Mouse (Mus musculus) heart, embryonic 11.5 days (tissue): ENCODE measurements around the gene Usp22. TPM values are rescaled to one million over a fixed set of nuclear protein-coding genes. Genes with fewer than 3 reads are reported as not detected.

Experiments used
- ATAC-seq: fragments of 200-750 bp; cut with Nextera tagmentation; replicated peaks from 2 replicates; pipeline ENCODE4 v1.8.0; 2017; ENCODE audit warnings: moderate library complexity; ENCODE audit not compliant: insufficient number of reproducible peaks, low FRiP score, low TSS enrichment
- H3K27ac ChIP-seq: fragments of 300-500 bp; sonication (generic); 2 replicates; pipeline ENCODE4 v1.5.1; 2014; ENCODE audit warnings: mild to moderate bottlenecking, low read depth, low read length
- H3K27me3 ChIP-seq: fragments of 300-500 bp; sonication (generic); 2 replicates; pipeline ENCODE4 v1.6.1; 2014; ENCODE audit warnings: mild to moderate bottlenecking, low read length, mixed read lengths; ENCODE audit not compliant: control insufficient read depth, insufficient read depth
- H3K36me3 ChIP-seq: fragments of 300-500 bp; sonication (generic); 2 replicates; pipeline ENCODE4 v1.6.1; 2014; ENCODE audit warnings: mild to moderate bottlenecking, low read length, moderate library complexity, mixed read lengths; ENCODE audit not compliant: control insufficient read depth, insufficient read depth
- H3K4me1 ChIP-seq: fragments of 300-500 bp; sonication (generic); 2 replicates; pipeline ENCODE4 v1.6.1; 2014; ENCODE audit warnings: low read length; ENCODE audit not compliant: control insufficient read depth, insufficient read depth
- H3K4me2 ChIP-seq: fragments of 300-500 bp; sonication (generic); 2 replicates; pipeline ENCODE4 v1.6.1; 2014; ENCODE audit warnings: mild to moderate bottlenecking, moderate library complexity
- H3K4me3 ChIP-seq: fragments of 300-500 bp; sonication (generic); 2 replicates; pipeline ENCODE4 v1.5.1; 2014; ENCODE audit warnings: low read depth, low read length
- H3K9ac ChIP-seq: fragments of 300-500 bp; sonication (generic); 2 replicates; pipeline ENCODE4 v1.6.1; 2014; ENCODE audit warnings: mild to moderate bottlenecking, low read depth, low read length, moderate library complexity
- H3K9me3 ChIP-seq: fragments of 300-500 bp; sonication (generic); replicated peaks from 2 replicates; pipeline ENCODE4 v1.6.1; 2016; ENCODE audit warnings: low read length; ENCODE audit not compliant: control insufficient read depth
- WGBS: fragments of 180-500 bp; shearing (Covaris S2); extraction: QIAGEN DNeasy Blood & Tissue Kit; methylation state at CpG from one replicate; pipeline ENCODE4 v1.1.7; 2014; ENCODE audit not compliant: insufficient replicate concordance; 5-methylcytosine and 5-hydroxymethylcytosine counted together
- polyA plus RNA-seq: library from polyadenylated mRNA; unstranded; fragments of >200 nt; fragmentation: Nextera tagmentation; extraction: Ambion mirVana; gene quantifications from 2 replicates; pipeline ENCODE4 v1.2.1, GENCODE M21; 2014

The Usp22 gene
- polyA plus RNA-seq, 1 experiment from 2014 or later, result 95.0 TPM

DNA sequence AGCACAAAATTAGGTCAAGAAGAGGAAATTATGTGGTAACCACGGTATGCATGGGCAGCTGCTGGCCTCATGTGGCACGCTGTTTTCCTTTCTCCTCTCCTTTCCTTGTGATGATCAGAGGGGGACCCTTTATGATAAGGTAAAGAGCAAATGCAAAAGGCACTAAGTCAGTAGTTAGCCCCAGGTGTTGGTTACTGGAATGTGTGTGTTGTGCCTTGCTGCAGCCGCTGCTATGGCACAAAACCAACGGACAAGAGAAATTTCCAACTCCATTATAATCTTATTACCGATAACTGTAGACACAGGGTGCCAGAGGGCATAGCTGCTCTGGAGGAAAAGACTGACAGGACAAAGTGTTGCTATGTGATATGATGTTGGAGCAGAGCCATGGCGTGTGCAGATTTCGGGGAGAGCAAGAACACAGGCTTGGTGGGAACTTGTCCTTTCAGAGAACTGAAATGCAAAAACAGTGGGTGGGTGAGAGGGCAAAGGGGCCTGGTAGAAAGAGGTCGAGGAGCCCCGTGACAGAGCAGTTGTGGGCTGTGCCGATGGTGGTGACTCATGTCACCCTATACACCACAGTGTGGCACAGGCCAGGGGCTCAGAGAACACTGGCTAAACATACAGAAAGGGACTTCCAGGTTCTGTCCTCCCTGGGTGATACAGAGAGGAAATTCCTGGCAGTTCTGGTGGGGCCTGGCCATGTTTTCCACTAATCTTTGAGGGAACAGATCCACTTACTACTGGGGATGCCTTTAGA, 32.8 kb upstream of the Usp22 start, which contains the start of gene Aldh3a1:
TSS of gene Aldh3a1 (plus strand) at position 51 of the 760 bp plus-strand sequence.
- H3K4me2 ChIP-seq, result no peak within 1 kb of the TSS
- no peaks in the 10 kb centered on the region for H3K36me3 ChIP-seq
- no peak for ATAC-seq
- H3K27me3 ChIP-seq, result peaks cover 23% of the 10 kb centered on the region
- 65% methylated on average over 10 of the region's 10 CpGs for WGBS
- H3K4me1 ChIP-seq, result no peaks in the 10 kb centered on the region
- H3K9ac ChIP-seq, result no peak within 1 kb of the TSS
- H3K9me3 ChIP-seq, result no peaks in the 10 kb centered on the region
- no peak within 1 kb of the TSS for H3K27ac ChIP-seq
- H3K4me3 ChIP-seq, result no peak within 1 kb of the TSS

GRCm38 (mm10) chr11:61206136-61206535, 31.3 kb upstream of the Usp22 start:
- no peak overlapping the region for H3K4me3 ChIP-seq
- H3K36me3 ChIP-seq, result no peaks in the 10 kb centered on the region
- WGBS, result 95% methylated on average over 3 of the region's 3 CpGs
- no peak overlapping the region for H3K27ac ChIP-seq
- H3K27me3 ChIP-seq, result peaks cover 7% of the 10 kb centered on the region
- H3K4me1 ChIP-seq, result no peaks in the 10 kb centered on the region
- no peak overlapping the region for H3K4me2 ChIP-seq
- H3K9me3 ChIP-seq, result no peaks in the 10 kb centered on the region
- no peak overlapping the region for H3K9ac ChIP-seq
- no peak for ATAC-seq

GRCm38 (mm10) chr11:61205167-61205950, 30.5 kb upstream of the Usp22 start:
- Histone ChIP-seq H3K4me2 (no peak overlapping the region), H3K4me3 (no peak overlapping the region), H3K27ac (no peak overlapping the region), H3K9ac (no peak overlapping the region), H3K27me3 (peaks cover 3% of the 10 kb centered on the region; the same call in 1 of the 2 replicates), H3K4me1 (no peaks in the 10 kb centered on the region), H3K36me3 (no peaks in the 10 kb centered on the region), H3K9me3 (no peaks in the 10 kb centered on the region)
- ATAC-seq, result no peak
- 90% methylated on average over 9 of the region's 10 CpGs for WGBS

GRCm38 (mm10) chr11:61202810-61203209, 28.0 kb upstream of the Usp22 start:
- H3K4me3 ChIP-seq, result no peak overlapping the region
- H3K4me2 ChIP-seq, result no peak overlapping the region
- H3K4me1 ChIP-seq, result no peaks in the 10 kb centered on the region
- 72% methylated on average over 2 of the region's 2 CpGs for WGBS
- ATAC-seq, result no peak
- H3K9ac ChIP-seq, result no peak overlapping the region
- no peaks in the 10 kb centered on the region for H3K9me3 ChIP-seq
- H3K36me3 ChIP-seq, result no peaks in the 10 kb centered on the region
- no peaks in the 10 kb centered on the region; the same call in 1 of the 2 replicates for H3K27me3 ChIP-seq
- H3K27ac ChIP-seq, result no peak overlapping the region

DNA sequence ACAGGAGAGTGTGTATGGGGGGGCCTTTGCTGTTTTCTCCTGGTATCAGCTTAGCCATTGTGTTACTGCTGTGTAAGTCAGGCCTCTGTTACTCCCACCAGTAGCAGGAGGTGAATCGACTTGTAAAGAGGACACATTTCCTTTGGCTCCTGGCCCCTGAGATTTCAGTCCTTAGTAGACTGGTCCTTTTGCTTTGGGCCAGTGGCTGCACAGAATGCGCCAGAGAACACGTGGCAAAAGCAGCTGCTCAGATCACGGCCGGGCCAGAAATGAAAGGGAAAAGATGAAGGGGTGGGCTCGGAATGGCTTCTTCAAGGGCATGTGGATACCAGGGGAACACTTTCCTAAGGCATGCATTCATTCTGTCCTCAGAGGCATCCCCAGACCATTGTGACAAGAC, 27.3 kb upstream of the Usp22 start:
- 73% methylated on average over 6 of the region's 6 CpGs for WGBS
- H3K9me3 ChIP-seq, result no peaks in the 10 kb centered on the region
- no peak overlapping the region for H3K9ac ChIP-seq
- H3K27me3 ChIP-seq, result no peaks in the 10 kb centered on the region; the same call in 1 of the 2 replicates
- no peak overlapping the region for H3K4me3 ChIP-seq
- no peaks in the 10 kb centered on the region for H3K4me1 ChIP-seq
- H3K36me3 ChIP-seq, result no peaks in the 10 kb centered on the region
- no peak overlapping the region for H3K4me2 ChIP-seq
- ATAC-seq, result no peak
- H3K27ac ChIP-seq, result no peak overlapping the region

GRCm38 (mm10) chr11:61199620-61200362, 24.9 kb upstream of the Usp22 start:
- Histone ChIP-seq H3K27ac (no peak overlapping the region), H3K9me3 (no peaks in the 10 kb centered on the region), H3K36me3 (no peaks in the 10 kb centered on the region), H3K27me3 (no peaks in the 10 kb centered on the region), H3K4me3 (no peak overlapping the region), H3K4me1 (no peaks in the 10 kb centered on the region), H3K9ac (no peak overlapping the region), H3K4me2 (no peak overlapping the region)
- WGBS, result 65% methylated on average over 4 of the region's 4 CpGs
- ATAC-seq, result no peak

DNA sequence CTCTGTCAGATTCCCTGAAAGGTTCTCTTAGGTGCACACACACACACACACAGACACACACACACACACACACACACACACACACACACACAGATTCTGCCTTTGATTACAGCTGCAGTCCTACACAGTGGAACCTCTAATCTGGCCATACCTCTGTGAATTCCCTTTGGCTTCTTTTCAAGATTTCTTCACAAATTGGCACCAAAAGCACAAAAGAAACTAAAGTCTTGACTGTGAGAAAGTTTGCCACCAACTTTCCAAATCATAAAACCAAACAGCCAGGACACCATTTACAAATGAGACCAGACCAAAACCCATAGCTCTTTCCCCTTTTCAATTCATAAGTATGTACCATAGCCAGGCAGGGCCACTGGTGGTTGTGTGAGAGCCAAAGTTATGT, 23.1 kb upstream of the Usp22 start:
- no peaks in the 10 kb centered on the region for H3K36me3 ChIP-seq

DNA sequence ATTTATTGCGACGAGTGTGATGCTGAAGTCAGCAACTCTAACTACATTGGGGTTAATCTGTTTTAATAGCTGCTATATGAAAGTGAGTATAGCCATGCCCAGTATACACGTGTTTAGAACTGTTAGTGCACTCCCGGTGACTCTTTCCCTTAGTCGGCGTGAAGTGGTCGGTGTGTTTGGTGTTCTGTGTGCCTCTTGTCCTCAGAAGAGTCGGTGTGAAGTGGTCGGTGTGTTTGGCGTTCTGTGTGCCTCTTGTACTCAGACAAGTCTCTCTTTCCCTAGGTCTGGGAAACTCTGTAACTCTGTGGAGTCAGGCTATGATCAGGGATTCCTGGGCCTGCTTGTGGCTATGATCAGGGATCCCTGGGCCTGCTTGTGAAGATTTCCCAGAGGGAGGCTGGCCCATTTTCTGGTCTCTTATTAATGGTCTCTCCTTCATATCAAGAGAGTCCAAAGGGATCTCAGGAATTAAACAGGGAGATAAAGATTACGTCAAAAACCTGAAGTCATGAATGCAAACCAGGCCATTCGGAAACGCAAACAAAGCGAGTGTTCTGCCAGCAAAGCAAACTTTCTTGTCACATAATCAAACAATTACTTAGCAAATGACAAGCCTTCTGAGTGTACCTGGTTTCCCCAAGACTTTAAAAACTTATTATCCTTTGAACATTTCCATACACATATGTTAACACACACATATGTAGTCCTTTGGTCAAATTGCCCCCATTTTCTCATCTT, 21.9 kb upstream of the Usp22 start:
- no peak for ATAC-seq
- Histone ChIP-seq H3K9ac (no peak overlapping the region), H3K4me1 (no peaks in the 10 kb centered on the region)

More for the DNA sequence above, 23.1 kb upstream of the Usp22 start:
- H3K9me3 ChIP-seq, result no peaks in the 10 kb centered on the region
- peaks cover 3% of the 10 kb centered on the region; the same call in 1 of the 2 replicates for H3K27me3 ChIP-seq
- H3K4me1 ChIP-seq, result no peaks in the 10 kb centered on the region
- H3K4me2 ChIP-seq, result no peak overlapping the region
- H3K27ac ChIP-seq, result no peak overlapping the region
- no peak for ATAC-seq
- no peak overlapping the region for H3K9ac ChIP-seq
- H3K4me3 ChIP-seq, result no peak overlapping the region

More for the DNA sequence above, 21.9 kb upstream of the Usp22 start:
- Histone ChIP-seq H3K27me3 (peaks cover 3% of the 10 kb centered on the region; the same call in 1 of the 2 replicates), H3K27ac (no peak overlapping the region), H3K4me3 (no peak overlapping the region), H3K4me2 (no peak overlapping the region), H3K36me3 (no peaks in the 10 kb centered on the region), H3K9me3 (no peaks in the 10 kb centered on the region)
- WGBS, result 77% methylated on average over 14 of the region's 14 CpGs
